Mouse (Mus musculus) heart, postnatal 25 days (tissue): ENCODE data around the gene Stap2. TPM values are rescaled to one million over a fixed set of nuclear protein-coding genes. Genes with fewer than 3 reads are reported as not detected.

Experiments
- total RNA-seq, 2 experiments: library from RNA; stranded (reverse); gene quantifications; 2 replicates each; pipeline ENCODE4 v1.2.3; 2021

The Stap2 gene
- total RNA-seq, 2 experiments from 2014 or later: 14.1 to 14.6 TPM

Other genes with a start within 250 kb of the Stap2 start
- gene Zfp119a, start 126.7 kb downstream of the Stap2 start, total RNA-seq: 1 to 10 TPM; 3.6 to 4.1 TPM
- 1 to 10 TPM; 4.3 to 5.3 TPM for gene Zfp959, start 113.5 kb downstream of the Stap2 start, total RNA-seq
- 1 to 10 TPM; 3.1 to 3.6 TPM for gene Zfp119b, start 56.1 kb downstream of the Stap2 start, total RNA-seq
- under 1 TPM; 0.75 to 0.81 TPM for gene Ebi3, start 52.9 kb downstream of the Stap2 start, total RNA-seq
- gene Yju2, start 46.5 kb downstream of the Stap2 start, total RNA-seq: 1 to 10 TPM; 9.6 to 9.7 TPM
- gene Shd, start 35.1 kb downstream of the Stap2 start, total RNA-seq: under 1 TPM; 0.49 to 0.92 TPM
- under 1 TPM in 1 of 2 experiments, not detected in 1; 0.47 TPM for gene Fsd1, start 19.1 kb downstream of the Stap2 start, total RNA-seq
- 10 to 100 TPM; 50.0 to 59.4 TPM for gene Mpnd, start 127 bp upstream of the Stap2 start, total RNA-seq
- gene Sh3gl1, start 31.1 kb upstream of the Stap2 start, total RNA-seq: 10 to 100 TPM; 17.6 to 19.8 TPM
- 1 to 10 TPM in 1 of 2 experiments, under 1 TPM in 1; 0.95 to 1.2 TPM for gene Chaf1a, start 34.9 kb upstream of the Stap2 start, total RNA-seq
- gene Ubxn6, start 69.4 kb upstream of the Stap2 start, total RNA-seq: 10 to 100 TPM; 49.7 to 51.5 TPM
- gene Hdgfl2, start 74.0 kb upstream of the Stap2 start, total RNA-seq: 10 to 100 TPM; 33.6 to 36.4 TPM
- gene Plin4, start 104.2 kb upstream of the Stap2 start, total RNA-seq: 100 to 1,000 TPM; 135 to 136 TPM
- gene Plin5, start 112.0 kb upstream of the Stap2 start, total RNA-seq: 100 to 1,000 TPM; 143 to 166 TPM
- gene Lrg1, start 116.4 kb upstream of the Stap2 start, total RNA-seq: 10 to 100 TPM; 53.8 to 55.0 TPM
- 1 to 10 TPM; 7.3 to 8.8 TPM for gene Sema6b, start 134.8 kb upstream of the Stap2 start, total RNA-seq
- 1 to 10 TPM; 2.2 to 2.5 TPM for gene Tnfaip8l1, start 156.9 kb upstream of the Stap2 start, total RNA-seq
- 10 to 100 TPM; 30.2 to 33.0 TPM for gene Mydgf, start 178.3 kb upstream of the Stap2 start, total RNA-seq
- 10 to 100 TPM; 37.1 to 39.1 TPM for gene Dpp9, start 213.3 kb upstream of the Stap2 start, total RNA-seq